Mouse (Mus musculus): ENCODE results near the gene Cdh13.

Cdh13 gene

GRCm38 (mm10) chr8:118309106-118309505, 25.6 kb downstream of the Cdh13 start:
- DNase-seq = no peak

DNA sequence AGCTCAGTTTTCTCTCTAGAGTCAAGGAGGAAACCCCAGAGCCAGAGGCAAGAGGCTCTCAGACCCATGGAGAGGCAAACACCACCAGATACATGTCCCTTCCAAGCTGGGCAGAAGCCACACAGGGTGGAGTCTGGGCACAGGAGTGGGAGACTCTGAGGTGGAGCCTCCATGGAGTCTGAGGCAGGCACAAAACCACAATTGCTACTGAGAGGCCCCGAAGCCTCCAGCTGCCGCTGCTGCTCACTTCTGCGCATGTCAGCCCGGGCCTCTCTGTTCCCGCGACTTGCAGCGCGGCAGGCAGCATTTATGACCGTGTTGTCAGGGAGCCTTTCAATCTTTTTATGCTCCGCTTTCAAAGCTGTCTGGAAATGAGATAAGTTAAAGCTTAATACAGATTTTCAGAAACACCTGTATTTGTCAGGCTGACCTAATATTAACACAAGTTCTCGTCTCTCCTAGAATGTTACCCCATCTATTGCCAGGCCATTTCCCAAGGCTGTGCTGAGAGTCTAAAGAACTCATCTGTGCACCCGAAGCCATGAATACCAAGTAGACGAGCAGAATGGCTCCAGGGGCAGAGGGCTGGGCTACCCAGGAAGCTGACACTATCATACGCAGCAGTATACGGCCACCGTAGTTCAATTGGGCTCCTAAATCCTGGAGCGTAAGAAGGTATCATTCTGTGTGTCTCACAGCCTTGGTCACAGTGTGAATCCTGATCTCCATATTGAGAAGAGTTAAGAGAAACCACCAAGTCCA, 30.1 kb downstream of the Cdh13 start:
- DNase-seq = no peak

GRCm38 (mm10) chr8:118314188-118314563, 30.6 kb downstream of the Cdh13 start:
- peak; percentile 43 for DNase-seq

DNA sequence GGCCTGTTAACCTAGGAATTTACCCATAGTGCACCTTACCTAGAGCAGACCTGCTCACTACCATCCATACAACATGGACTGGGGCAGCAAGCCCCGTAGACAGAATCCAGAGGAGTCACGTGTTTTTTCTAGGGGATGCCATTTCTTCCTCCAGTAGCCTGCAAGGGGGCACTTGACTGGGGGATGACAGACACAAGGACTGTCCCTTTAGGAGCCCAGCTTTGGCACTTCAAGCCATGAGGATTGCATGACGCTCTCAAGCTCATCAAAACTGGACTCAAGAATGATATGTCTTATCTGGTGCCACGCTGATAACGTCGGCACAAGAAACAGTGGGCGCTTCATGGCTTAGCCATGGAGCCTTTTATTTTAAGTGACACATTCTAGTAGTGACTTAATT, 31.4 kb downstream of the Cdh13 start:
- DNase-seq = no peak

DNA sequence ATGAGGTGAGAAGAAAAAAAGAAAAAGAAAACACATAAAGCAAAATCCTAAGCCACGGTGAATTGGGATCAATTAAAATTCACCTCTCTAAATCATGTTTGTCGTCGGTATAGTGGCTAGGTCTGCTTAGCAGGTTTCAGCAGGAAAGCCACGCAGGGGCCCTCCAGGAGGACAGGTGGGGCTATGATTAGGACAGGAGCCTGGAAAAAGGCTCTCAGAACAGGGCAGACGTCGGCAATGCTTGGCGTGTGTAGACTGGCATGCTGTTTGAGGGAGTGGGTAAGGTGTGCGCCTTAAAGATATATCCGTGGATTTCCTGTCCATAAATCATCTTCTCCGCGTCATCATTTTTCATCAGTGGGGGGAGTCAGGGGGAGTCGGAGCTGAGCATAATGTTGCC, 32.9 kb downstream of the Cdh13 start:
- DNase-seq = no peak

GRCm38 (mm10) chr8:118320566-118320965, 37.0 kb downstream of the Cdh13 start:
- no peak for DNase-seq

GRCm38 (mm10) chr8:118323421-118323820, 39.9 kb downstream of the Cdh13 start:
- no peak for DNase-seq

DNA sequence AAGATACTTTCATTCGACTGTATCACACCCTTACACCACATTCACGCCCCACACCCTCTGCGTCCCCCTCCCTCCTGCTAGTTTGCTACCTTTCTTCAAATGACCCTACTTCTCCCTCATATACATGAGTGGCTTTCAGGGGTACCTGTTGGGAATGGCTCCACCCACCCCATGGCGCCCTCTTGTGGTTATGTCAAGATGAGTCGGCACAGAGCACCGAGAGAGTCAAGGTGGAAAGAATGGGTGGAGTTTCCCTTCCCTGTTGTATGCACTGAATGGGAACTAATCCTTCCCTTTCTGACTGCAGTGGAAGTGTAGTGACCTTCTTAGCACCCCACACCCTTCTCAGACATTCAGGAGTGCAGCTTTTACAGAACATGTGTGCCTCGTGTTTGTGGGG, 51.4 kb downstream of the Cdh13 start:
- DNase-seq = peak; percentile 10

GRCm38 (mm10) chr8:118339711-118340110, 56.2 kb downstream of the Cdh13 start:
- no peak for DNase-seq

DNA sequence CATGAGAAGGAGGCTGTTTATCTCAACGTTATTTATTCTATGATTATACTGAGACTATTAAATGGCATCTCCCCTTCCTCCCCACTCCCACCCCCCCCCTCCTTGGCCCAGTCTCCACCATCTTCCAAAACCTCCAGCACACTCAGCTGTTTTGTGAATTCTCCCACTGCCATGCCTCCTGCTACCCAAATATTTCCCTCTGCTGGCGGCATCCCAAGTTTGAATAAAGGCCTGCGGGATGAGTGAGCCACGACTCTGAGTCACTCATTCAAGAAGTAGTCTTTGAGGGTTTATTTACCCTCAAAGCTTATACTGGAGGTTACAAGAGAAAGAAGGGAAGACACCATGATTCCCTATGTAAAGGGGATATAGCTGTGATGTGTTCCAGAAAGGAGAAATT, 59.7 kb downstream of the Cdh13 start:
- no peak for DNase-seq

GRCm38 (mm10) chr8:118348710-118349489, 65.4 kb downstream of the Cdh13 start:
- DNase-seq = no peak

GRCm38 (mm10) chr8:118350136-118350535, 66.6 kb downstream of the Cdh13 start:
- no peak for DNase-seq

DNA sequence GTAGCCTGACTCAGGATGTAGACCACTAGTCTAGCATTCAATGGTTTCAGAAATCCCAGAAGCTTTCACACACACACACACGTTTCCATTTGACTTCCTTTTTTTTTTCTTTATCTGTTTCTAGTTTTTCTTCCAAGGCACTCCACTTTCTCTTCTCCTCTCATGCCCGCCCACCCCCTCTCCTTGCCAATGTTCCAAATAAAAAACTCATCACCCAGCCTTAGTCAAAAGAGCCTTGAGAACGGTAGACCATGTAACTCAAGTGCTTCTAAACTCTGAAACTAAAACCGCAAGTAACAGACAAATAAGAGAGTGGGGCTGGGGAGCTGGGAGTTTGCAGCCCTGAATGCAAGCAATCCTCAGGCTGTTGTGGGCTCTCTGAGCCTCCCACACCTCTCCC, 69.5 kb downstream of the Cdh13 start:
- no peak for DNase-seq

GRCm38 (mm10) chr8:118357067-118357466, 73.5 kb downstream of the Cdh13 start:
- DNase-seq = no peak

- no peak for DNase-seq
Observed at GRCm38 (mm10) chr8:118357596-118357995, 74.1 kb downstream of the Cdh13 start.

GRCm38 (mm10) chr8:118363781-118364180, 80.2 kb downstream of the Cdh13 start:
- no peak for DNase-seq

- DNase-seq = no peak
Observed at GRCm38 (mm10) chr8:118373092-118373491, 89.6 kb downstream of the Cdh13 start.

- peak; percentile 48 for DNase-seq
Observed at GRCm38 (mm10) chr8:118374738-118375137, 91.2 kb downstream of the Cdh13 start.

- DNase-seq = no peak
Observed at GRCm38 (mm10) chr8:118376791-118377190, 93.3 kb downstream of the Cdh13 start.

DNA sequence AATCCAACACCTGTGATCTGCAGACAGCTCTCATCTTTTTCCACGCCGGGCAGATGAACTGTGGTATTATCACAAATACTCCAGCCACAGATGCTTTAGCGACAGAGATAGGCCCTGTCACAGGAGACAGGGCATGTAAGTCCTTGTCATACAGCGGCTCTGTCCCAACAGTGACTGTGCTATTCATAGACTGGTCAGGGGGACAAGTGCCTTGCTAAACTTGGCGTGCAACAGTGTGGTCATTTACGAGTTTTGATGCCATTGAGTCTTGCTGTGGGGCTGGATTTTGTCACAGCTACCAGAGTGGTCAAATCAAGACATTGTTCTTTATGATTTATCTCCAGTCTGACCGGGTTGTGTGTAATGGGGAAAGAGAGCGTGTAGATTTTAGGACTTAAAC, 95.5 kb downstream of the Cdh13 start:
- DNase-seq = no peak

DNA sequence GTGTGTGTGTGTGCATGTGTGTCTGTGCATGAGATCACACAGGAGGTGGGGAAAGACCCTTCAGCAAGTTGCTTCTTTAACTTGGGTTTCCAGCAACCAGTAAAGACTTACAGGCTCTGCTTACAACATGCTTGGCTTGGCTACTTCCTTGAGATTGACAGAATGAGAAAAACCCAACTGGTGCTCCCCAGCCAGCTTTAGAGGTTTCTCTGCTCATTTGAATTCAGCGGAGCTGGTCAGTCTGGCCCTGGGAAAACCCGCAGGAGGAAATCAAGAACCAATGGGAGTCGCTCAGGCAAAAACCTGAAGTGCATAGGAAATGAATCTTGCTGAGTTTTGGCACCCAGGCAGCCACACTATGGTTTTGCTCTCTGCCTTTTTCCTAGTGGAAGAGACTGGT, 96.1 kb downstream of the Cdh13 start:
- no peak for DNase-seq

GRCm38 (mm10) chr8:118380058-118380457, 96.5 kb downstream of the Cdh13 start:
- DNase-seq = no peak

DNA sequence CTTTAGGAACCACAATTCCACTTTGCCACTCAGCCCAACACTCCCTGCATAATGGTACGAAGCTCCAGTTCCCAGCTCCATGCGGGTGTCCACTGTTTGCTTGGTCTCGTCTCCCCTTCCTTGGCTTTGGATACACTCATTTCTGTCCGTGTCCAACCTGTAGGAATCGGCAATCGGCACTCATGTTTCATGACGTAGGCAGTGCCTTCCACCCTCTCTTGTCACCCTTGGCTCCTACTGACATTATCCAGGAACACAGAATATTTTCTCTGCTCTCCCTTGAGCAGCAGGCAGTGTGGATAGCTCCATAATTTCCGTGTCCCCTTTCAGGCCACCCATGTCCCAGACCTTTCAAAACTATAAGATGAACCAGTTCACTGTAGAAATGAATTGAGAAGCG, 97.2 kb downstream of the Cdh13 start:
- no peak for DNase-seq

- no peak for DNase-seq
Observed at GRCm38 (mm10) chr8:118381641-118382040, 98.1 kb downstream of the Cdh13 start.

DNA sequence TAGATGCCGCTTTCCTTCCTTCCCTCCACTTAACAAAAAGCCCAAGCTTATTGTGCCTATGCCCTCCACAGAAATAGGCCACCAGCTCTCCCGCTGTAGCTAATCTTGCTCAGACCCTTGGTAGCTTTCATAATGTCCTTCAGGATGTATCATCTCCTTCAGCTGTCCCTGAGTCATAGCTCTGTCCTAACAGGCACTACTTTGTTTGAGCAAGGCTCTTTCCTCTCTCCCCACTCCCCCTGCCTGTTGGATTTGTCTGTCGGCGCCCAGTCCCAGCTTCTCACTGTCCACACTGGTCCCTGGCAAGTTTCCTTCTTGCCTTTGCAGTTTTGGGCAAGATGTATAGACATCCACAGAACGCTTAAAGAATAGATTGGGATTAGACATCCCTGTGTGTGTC, 100.8 kb downstream of the Cdh13 start:
- no peak for DNase-seq

All from lung, postnatal 10 days (tissue).